Mouse (Mus musculus): Measurements from ENCODE around the gene Fbxw18. TPM values are rescaled to one million over a fixed set of nuclear protein-coding genes. Genes with fewer than 3 reads are reported as not detected.
"Not testable (repeated sequence)": the region's sequence is repeated elsewhere in the genome, so short reads cannot be mapped to it uniquely, and the experiment has no call there.

The Fbxw18 gene
- 0.05 and 0.09 TPM in 2 replicates for polyA plus RNA-seq (2012; rRNA removed)

- H3K27ac ChIP-seq (ENCODE audit: insufficient read depth, low read depth, low read length); H3K4me3 ChIP-seq (ENCODE audit: insufficient read depth, low read depth, low read length); H3K27me3 ChIP-seq (replicated peaks; ENCODE audit: control insufficient read depth, insufficient read depth, low read length); H3K4me1 ChIP-seq (ENCODE audit: control insufficient read depth, insufficient read depth, low read length); H3K36me3 ChIP-seq (ENCODE audit: control insufficient read depth, insufficient read depth, low read length); DNase-seq: not testable (repeated sequence)
- 80% methylated on average over 4 of the region's 4 CpGs for WGBS
Measured at GRCm38 (mm10) chr9:109702600-109702999, at the start of gene Fbxw18. Gene Fbxw18 (minus strand): TSS chr9:109702700.

- H3K4me1 ChIP-seq (ENCODE audit: control insufficient read depth, insufficient read depth, low read length); H3K27ac ChIP-seq (ENCODE audit: insufficient read depth, low read depth, low read length); H3K36me3 ChIP-seq (ENCODE audit: control insufficient read depth, insufficient read depth, low read length); DNase-seq; H3K27me3 ChIP-seq (replicated peaks; ENCODE audit: control insufficient read depth, insufficient read depth, low read length); H3K4me3 ChIP-seq (ENCODE audit: insufficient read depth, low read depth, low read length): not testable (repeated sequence)
- WGBS = 80% methylated on average over 3 of the region's 3 CpGs
Measured at GRCm38 (mm10) chr9:109745989-109746388, 43.5 kb upstream of the Fbxw18 start, which contains the start of gene Fbxw26. Gene Fbxw26 (minus strand): TSS chr9:109746089.

GRCm38 (mm10) chr9:109685299-109685698 lies 17.2 kb downstream of the Fbxw18 start:
- Histone ChIP-seq H3K4me1 (ENCODE audit: control insufficient read depth, insufficient read depth, low read length) (no peaks in the 10 kb centered on the region), H3K27ac (ENCODE audit: insufficient read depth, low read depth, low read length) (no peak overlapping the region), H3K4me3 (ENCODE audit: insufficient read depth, low read depth, low read length) (no peak overlapping the region), H3K36me3 (ENCODE audit: control insufficient read depth, insufficient read depth, low read length) (no peaks in the 10 kb centered on the region), H3K27me3 (replicated peaks; ENCODE audit: control insufficient read depth, insufficient read depth, low read length) (no peaks in the 10 kb centered on the region)
- DNase-seq = peak; percentile 69
- TF ChIP-seq POLR2A (IDR thresholded peaks at IDR 0.05; ENCODE audit: low read depth, low read length) = no peak
- peak; percentile 74 for TF ChIP-seq CTCF (conservative IDR thresholded peaks at IDR 0.05; ENCODE audit: insufficient read depth, insufficient read length, low read depth, low read length)
- WGBS = 8% methylated on average over 1 of the region's 1 CpGs

GRCm38 (mm10) chr9:109664552-109664951 lies 37.9 kb downstream of the Fbxw18 start, which contains the start of gene Fbxw25:
Gene Fbxw25 (minus strand): TSS chr9:109664652.
- 79% methylated on average over 2 of the region's 2 CpGs for WGBS
- not testable (repeated sequence) for DNase-seq; H3K27me3 ChIP-seq (replicated peaks; ENCODE audit: control insufficient read depth, insufficient read depth, low read length)

More at GRCm38 (mm10) chr9:109664552-109664951, 37.9 kb downstream of the Fbxw18 start, which contains the start of gene Fbxw25:
- H3K4me3 ChIP-seq (ENCODE audit: insufficient read depth, low read depth, low read length); H3K36me3 ChIP-seq (ENCODE audit: control insufficient read depth, insufficient read depth, low read length); H3K4me1 ChIP-seq (ENCODE audit: control insufficient read depth, insufficient read depth, low read length); H3K27ac ChIP-seq (ENCODE audit: insufficient read depth, low read depth, low read length): not testable (repeated sequence)

Other genes starting within 250 kb of the Fbxw18 start
- gene Fbxw19, start 206.8 kb downstream of the Fbxw18 start, polyA plus RNA-seq (2012; rRNA removed) = not detected in 2 replicates
- gene Fbxw15, start 134.4 kb downstream of the Fbxw18 start, polyA plus RNA-seq (2012; rRNA removed) = 0.61 and 0.67 TPM in 2 replicates
- not detected in 2 replicates for gene Fbxw24, start 76.6 kb downstream of the Fbxw18 start, polyA plus RNA-seq (2012; rRNA removed)
- not detected in 2 replicates for gene Fbxw25, start 38.0 kb downstream of the Fbxw18 start, polyA plus RNA-seq (2012; rRNA removed)
- not detected in 2 replicates for gene Fbxw26, start 43.4 kb upstream of the Fbxw18 start, polyA plus RNA-seq (2012; rRNA removed)
- not detected in 2 replicates for gene Fbxw27, start 88.0 kb upstream of the Fbxw18 start, polyA plus RNA-seq (2012; rRNA removed)
- gene Spink8, start 109.6 kb upstream of the Fbxw18 start, polyA plus RNA-seq (2012; rRNA removed) = 32.8 and 35.6 TPM in 2 replicates
- gene Nme6, start 130.0 kb upstream of the Fbxw18 start, polyA plus RNA-seq (2012; rRNA removed) = 36.5 and 38.6 TPM in 2 replicates
- not detected in 2 replicates for gene Camp, start 146.9 kb upstream of the Fbxw18 start, polyA plus RNA-seq (2012; rRNA removed)
- 3.2 and 4.3 TPM in 2 replicates for gene Cdc25a, start 172.9 kb upstream of the Fbxw18 start, polyA plus RNA-seq (2012; rRNA removed)
- 99.0 and 107 TPM in 2 replicates for gene Map4, start 228.8 kb upstream of the Fbxw18 start, polyA plus RNA-seq (2012; rRNA removed)

All from kidney, adult 2 months (tissue).